Mouse (Mus musculus): Measurements from ENCODE around the gene Eef1e1. TPM values are rescaled to one million over a fixed set of nuclear protein-coding genes. Genes with fewer than 3 reads are reported as not detected.
A peak's percentile ranks its signal among the peaks of the same experiment; 100 is the strongest.
"Not testable (repeated sequence)": the region's sequence is repeated elsewhere in the genome, so short reads cannot be mapped to it uniquely, and the experiment has no call there.

Eef1e1 gene
- polyA plus RNA-seq (2015; fragmentation: Nextera tagmentation; extraction: Ambion mirVana): 106 and 107 TPM in 2 replicates

- peak within 1 kb of the TSS; percentile 66 for H3K9ac ChIP-seq
- H3K27ac ChIP-seq: peak within 1 kb of the TSS; percentile 80
- H3K4me3 ChIP-seq: peak within 1 kb of the TSS; percentile 77
- H3K4me1 ChIP-seq: peaks cover 11% of the 10 kb centered on the region
- under 1% methylated on average over 59 of the region's 59 CpGs for WGBS
- no peaks in the 10 kb centered on the region for H3K9me3 ChIP-seq
- no peaks in the 10 kb centered on the region for H3K27me3 ChIP-seq (replicated peaks)
- H3K36me3 ChIP-seq (replicated peaks): peaks cover 11% of the 10 kb centered on the region
- peak; percentile 99 for ATAC-seq (replicated peaks)
- peak within 1 kb of the TSS; percentile 70 for H3K4me2 ChIP-seq
Observed at GRCm38 (mm10) chr13:38658528-38659280, at the start of gene Eef1e1. Gene Eef1e1, minus strand, starts transcription at chr13:38659058.

- H3K4me3 ChIP-seq: no peak overlapping the region
- H3K9ac ChIP-seq: no peak overlapping the region
- WGBS: 82% methylated on average over 6 of the region's 6 CpGs
- no peaks in the 10 kb centered on the region for H3K4me1 ChIP-seq
- no peaks in the 10 kb centered on the region for H3K9me3 ChIP-seq
- no peak overlapping the region for H3K27ac ChIP-seq
- no peaks in the 10 kb centered on the region for H3K27me3 ChIP-seq (replicated peaks)
- ATAC-seq (replicated peaks): no peak
- no peaks in the 10 kb centered on the region for H3K36me3 ChIP-seq (replicated peaks)
- H3K4me2 ChIP-seq: no peak overlapping the region
Observed at GRCm38 (mm10) chr13:38690845-38691244, 32.0 kb upstream of the Eef1e1 start.

GRCm38 (mm10) chr13:38690028-38690427, 31.2 kb upstream of the Eef1e1 start:
- H3K27ac ChIP-seq: no peak overlapping the region
- no peak overlapping the region for H3K4me3 ChIP-seq
- no peaks in the 10 kb centered on the region for H3K36me3 ChIP-seq (replicated peaks)
- H3K4me1 ChIP-seq: no peaks in the 10 kb centered on the region
- no peak overlapping the region for H3K9ac ChIP-seq
- no peaks in the 10 kb centered on the region for H3K9me3 ChIP-seq
- H3K27me3 ChIP-seq (replicated peaks): no peaks in the 10 kb centered on the region
- no peak overlapping the region for H3K4me2 ChIP-seq
- 63% methylated on average over 3 of the region's 3 CpGs for WGBS
- peak; percentile 37; the same call in 1 of the 2 replicates for ATAC-seq (replicated peaks)

- Histone ChIP-seq H3K9ac (no peak overlapping the region), H3K9me3 (no peaks in the 10 kb centered on the region), H3K27me3 (replicated peaks) (no peaks in the 10 kb centered on the region), H3K4me2 (no peak overlapping the region), H3K4me3 (no peak overlapping the region), H3K4me1 (no peaks in the 10 kb centered on the region), H3K27ac (no peak overlapping the region), H3K36me3 (replicated peaks) (no peaks in the 10 kb centered on the region)
- 87% methylated on average over 11 of the region's 11 CpGs for WGBS
- ATAC-seq (replicated peaks): no peak
Observed at GRCm38 (mm10) chr13:38688761-38689160, 29.9 kb upstream of the Eef1e1 start.

GRCm38 (mm10) chr13:38672336-38672735, 13.5 kb upstream of the Eef1e1 start:
- H3K4me2 ChIP-seq: no peak overlapping the region
- no peaks in the 10 kb centered on the region for H3K9me3 ChIP-seq
- no peaks in the 10 kb centered on the region for H3K4me1 ChIP-seq
- 78% methylated on average over 9 of the region's 9 CpGs for WGBS
- no peak overlapping the region for H3K4me3 ChIP-seq
- H3K27ac ChIP-seq: no peak overlapping the region
- H3K36me3 ChIP-seq (replicated peaks): no peaks in the 10 kb centered on the region
- H3K9ac ChIP-seq: no peak overlapping the region
- no peak for ATAC-seq (replicated peaks)
- H3K27me3 ChIP-seq (replicated peaks): no peaks in the 10 kb centered on the region

- H3K4me2 ChIP-seq; H3K27ac ChIP-seq; H3K4me1 ChIP-seq; H3K36me3 ChIP-seq (replicated peaks); H3K27me3 ChIP-seq (replicated peaks); H3K9me3 ChIP-seq; H3K9ac ChIP-seq; ATAC-seq (replicated peaks); H3K4me3 ChIP-seq: not testable (repeated sequence)
- 94% methylated on average over 6 of the region's 6 CpGs for WGBS
Observed at GRCm38 (mm10) chr13:38671451-38671850, 12.6 kb upstream of the Eef1e1 start.

GRCm38 (mm10) chr13:38670051-38670450, 11.2 kb upstream of the Eef1e1 start:
- no peak overlapping the region for H3K4me3 ChIP-seq
- no peaks in the 10 kb centered on the region for H3K4me1 ChIP-seq
- H3K36me3 ChIP-seq (replicated peaks): no peaks in the 10 kb centered on the region
- H3K27me3 ChIP-seq (replicated peaks): no peaks in the 10 kb centered on the region
- H3K9ac ChIP-seq: no peak overlapping the region
- H3K4me2 ChIP-seq: no peak overlapping the region
- no peak for ATAC-seq (replicated peaks)
- H3K9me3 ChIP-seq: no peaks in the 10 kb centered on the region
- no peak overlapping the region for H3K27ac ChIP-seq

- no peak overlapping the region for H3K4me3 ChIP-seq
- no peaks in the 10 kb centered on the region for H3K4me1 ChIP-seq
- H3K9me3 ChIP-seq: no peaks in the 10 kb centered on the region
- WGBS: 15% methylated on average over 2 of the region's 2 CpGs
- no peak for ATAC-seq (replicated peaks)
- H3K27me3 ChIP-seq (replicated peaks): no peaks in the 10 kb centered on the region
- no peak overlapping the region for H3K9ac ChIP-seq
- no peak overlapping the region for H3K27ac ChIP-seq
- no peaks in the 10 kb centered on the region for H3K36me3 ChIP-seq (replicated peaks)
- no peak overlapping the region for H3K4me2 ChIP-seq
Observed at GRCm38 (mm10) chr13:38668514-38668913, 9.7 kb upstream of the Eef1e1 start.

GRCm38 (mm10) chr13:38664753-38665152, 5.9 kb upstream of the Eef1e1 start:
- WGBS: 73% methylated on average over 1 of the region's 1 CpGs
- Histone ChIP-seq H3K9me3 (no peaks in the 10 kb centered on the region), H3K9ac (no peak overlapping the region), H3K36me3 (replicated peaks) (no peaks in the 10 kb centered on the region), H3K4me1 (no peaks in the 10 kb centered on the region), H3K27me3 (replicated peaks) (no peaks in the 10 kb centered on the region), H3K27ac (no peak overlapping the region), H3K4me3 (no peak overlapping the region), H3K4me2 (no peak overlapping the region)
- ATAC-seq (replicated peaks): no peak

- Histone ChIP-seq H3K9ac (no peak overlapping the region), H3K4me1 (peaks cover 11% of the 10 kb centered on the region), H3K27me3 (replicated peaks) (no peaks in the 10 kb centered on the region), H3K27ac (no peak overlapping the region), H3K4me3 (no peak overlapping the region; the same call in 1 of the 2 replicates), H3K9me3 (no peaks in the 10 kb centered on the region), H3K36me3 (replicated peaks) (peaks cover 2% of the 10 kb centered on the region; the same call in 1 of the 2 replicates), H3K4me2 (no peak overlapping the region)
- 91% methylated on average over 12 of the region's 12 CpGs for WGBS
- no peak for ATAC-seq (replicated peaks)
Observed at GRCm38 (mm10) chr13:38659524-38660136, 772 bp upstream of the Eef1e1 start.

GRCm38 (mm10) chr13:38657865-38658264, 993 bp downstream of the Eef1e1 start:
- peak overlapping the region; percentile 80; the same call in 1 of the 2 replicates for H3K27ac ChIP-seq
- WGBS: 25% methylated on average over 4 of the region's 4 CpGs

GRCm38 (mm10) chr13:38650292-38650691, 8.6 kb downstream of the Eef1e1 start:
- no peak overlapping the region for H3K4me2 ChIP-seq
- H3K27me3 ChIP-seq (replicated peaks): no peaks in the 10 kb centered on the region
- ATAC-seq (replicated peaks): no peak
- 95% methylated on average over 4 of the region's 4 CpGs for WGBS
- H3K9me3 ChIP-seq: no peaks in the 10 kb centered on the region
- H3K4me3 ChIP-seq: no peak overlapping the region
- no peaks in the 10 kb centered on the region for H3K4me1 ChIP-seq
- no peak overlapping the region for H3K9ac ChIP-seq
- H3K27ac ChIP-seq: no peak overlapping the region
- peaks cover 59% of the 10 kb centered on the region for H3K36me3 ChIP-seq (replicated peaks)

More at GRCm38 (mm10) chr13:38657865-38658264, 993 bp downstream of the Eef1e1 start:
- Histone ChIP-seq H3K36me3 (replicated peaks) (peaks cover 13% of the 10 kb centered on the region), H3K4me2 (peak overlapping the region; percentile 70), H3K27me3 (replicated peaks) (no peaks in the 10 kb centered on the region), H3K9me3 (no peaks in the 10 kb centered on the region), H3K4me1 (peaks cover 11% of the 10 kb centered on the region), H3K9ac (peak overlapping the region; percentile 66), H3K4me3 (peak overlapping the region; percentile 77)
- no peak for ATAC-seq (replicated peaks)

- Histone ChIP-seq H3K9me3 (no peaks in the 10 kb centered on the region), H3K4me1 (no peaks in the 10 kb centered on the region)
- WGBS: 91% methylated on average over 4 of the region's 4 CpGs
Observed at GRCm38 (mm10) chr13:38649069-38649468, 9.8 kb downstream of the Eef1e1 start.

More at GRCm38 (mm10) chr13:38649069-38649468, 9.8 kb downstream of the Eef1e1 start:
- Histone ChIP-seq H3K4me2 (no peak overlapping the region), H3K4me3 (no peak overlapping the region), H3K27ac (no peak overlapping the region), H3K9ac (no peak overlapping the region), H3K27me3 (replicated peaks) (no peaks in the 10 kb centered on the region), H3K36me3 (replicated peaks) (peaks cover 63% of the 10 kb centered on the region)
- ATAC-seq (replicated peaks): no peak
